Mouse (Mus musculus): ENCODE results near the gene Hivep3.

Gene Hivep3

GRCm38 (mm10) chr4:119871861-119872582 lies 138.4 kb downstream of the Hivep3 start:
- in situ Hi-C loops (cut with MboI, MseI) = loop anchor here (25.0 kb wide), 1 partner anchor 490 kb away; no protein-coding TSS in a partner anchor

GRCm38 (mm10) chr4:119873935-119874334 lies 140.4 kb downstream of the Hivep3 start:
- in situ Hi-C loops (cut with MboI, MseI) = loop anchor here (25.0 kb wide), 1 partner anchor 488 kb away; no protein-coding TSS in a partner anchor

- in situ Hi-C loops (cut with MboI, MseI) = no loop called here
These were observed 142.0 kb downstream of the Hivep3 start for GRCm38 (mm10) chr4:119875592-119875991.

- in situ Hi-C loops (cut with MboI, MseI) = no loop called here
These were observed 143.1 kb downstream of the Hivep3 start for GRCm38 (mm10) chr4:119876535-119877160.

- in situ Hi-C loops (cut with MboI, MseI) = no loop called here
These were observed 144.6 kb downstream of the Hivep3 start for GRCm38 (mm10) chr4:119878218-119878617.

GRCm38 (mm10) chr4:119879671-119880070 lies 146.1 kb downstream of the Hivep3 start:
- in situ Hi-C loops (cut with MboI, MseI) = no loop called here

- in situ Hi-C loops (cut with MboI, MseI) = no loop called here
These were observed 146.7 kb downstream of the Hivep3 start for GRCm38 (mm10) chr4:119880270-119880669.

- in situ Hi-C loops (cut with MboI, MseI) = no loop called here
These were observed 147.7 kb downstream of the Hivep3 start for GRCm38 (mm10) chr4:119881292-119881691.

- in situ Hi-C loops (cut with MboI, MseI) = no loop called here
These were observed 148.8 kb downstream of the Hivep3 start for GRCm38 (mm10) chr4:119882401-119882800.

- in situ Hi-C loops (cut with MboI, MseI) = no loop called here
These were observed 149.2 kb downstream of the Hivep3 start for GRCm38 (mm10) chr4:119882814-119883213.

GRCm38 (mm10) chr4:119886621-119887020 lies 153.0 kb downstream of the Hivep3 start:
- in situ Hi-C loops (cut with MboI, MseI) = no loop called here

- in situ Hi-C loops (cut with MboI, MseI) = no loop called here
These were observed 154.1 kb downstream of the Hivep3 start for GRCm38 (mm10) chr4:119887523-119888177.

GRCm38 (mm10) chr4:119889760-119890159 lies 156.2 kb downstream of the Hivep3 start:
- in situ Hi-C loops (cut with MboI, MseI) = no loop called here

GRCm38 (mm10) chr4:119893255-119893779 lies 159.7 kb downstream of the Hivep3 start:
- in situ Hi-C loops (cut with MboI, MseI) = no loop called here

- in situ Hi-C loops (cut with MboI, MseI) = no loop called here
These were observed 161.3 kb downstream of the Hivep3 start for GRCm38 (mm10) chr4:119894797-119895458.

- in situ Hi-C loops (cut with MboI, MseI) = no loop called here
These were observed 161.9 kb downstream of the Hivep3 start for GRCm38 (mm10) chr4:119895504-119895903.

- in situ Hi-C loops (cut with MboI, MseI) = no loop called here
These were observed 163.0 kb downstream of the Hivep3 start for GRCm38 (mm10) chr4:119896572-119896971.

- in situ Hi-C loops (cut with MboI, MseI) = no loop called here
These were observed 163.7 kb downstream of the Hivep3 start for GRCm38 (mm10) chr4:119897054-119897855.

- in situ Hi-C loops (cut with MboI, MseI) = no loop called here
These were observed 168.2 kb downstream of the Hivep3 start for GRCm38 (mm10) chr4:119901556-119902491.

GRCm38 (mm10) chr4:119903328-119903727 lies 169.7 kb downstream of the Hivep3 start:
- in situ Hi-C loops (cut with MboI, MseI) = no loop called here

Measured in T-helper 1 cell (primary cell).